Mouse (Mus musculus): ENCODE measurements at regions not wholly inside any gene's neighbourhood (a gene's known extent, or its start where the extent isn't known, plus 50 kb on each side); places are given as distances from the start of the nearest gene placed in this dataset.

DNA sequence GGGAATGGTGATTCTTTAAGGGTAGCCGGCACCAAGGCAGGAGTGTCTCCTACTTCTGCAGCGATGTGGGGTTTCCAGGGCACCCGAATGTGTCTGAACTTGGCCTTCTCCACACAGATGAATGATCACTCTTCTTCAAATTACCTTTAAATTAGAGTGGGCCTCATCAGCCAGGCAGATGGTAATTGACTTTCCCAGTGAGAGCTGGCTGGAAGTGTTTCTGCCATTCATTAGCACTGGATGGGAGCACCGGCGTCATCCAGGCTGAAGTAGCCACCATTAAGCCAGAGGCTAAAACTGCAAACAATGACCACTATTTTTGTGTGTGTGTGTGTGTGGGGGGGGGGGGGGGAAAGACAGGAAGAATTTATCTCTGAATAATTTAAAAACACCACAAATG, 58.7 kb upstream of the Ubl3 start:
- TF ChIP-seq POLR2A (IDR thresholded peaks at IDR 0.05; ENCODE audit: low read depth, low read length) (no peak), CTCF (IDR thresholded peaks at IDR 0.05; ENCODE audit: borderline replicate concordance, insufficient read depth, low read length) (no peak)
- no peak overlapping the region for H3K27ac ChIP-seq (ENCODE audit: insufficient read depth, low read length)
- no peak overlapping the region for H3K4me3 ChIP-seq (ENCODE audit: insufficient read depth, low read length)
- H3K4me1 ChIP-seq (ENCODE audit: control insufficient read depth, insufficient read depth, low read length): peaks cover 4% of the 10 kb centered on the region

DNA sequence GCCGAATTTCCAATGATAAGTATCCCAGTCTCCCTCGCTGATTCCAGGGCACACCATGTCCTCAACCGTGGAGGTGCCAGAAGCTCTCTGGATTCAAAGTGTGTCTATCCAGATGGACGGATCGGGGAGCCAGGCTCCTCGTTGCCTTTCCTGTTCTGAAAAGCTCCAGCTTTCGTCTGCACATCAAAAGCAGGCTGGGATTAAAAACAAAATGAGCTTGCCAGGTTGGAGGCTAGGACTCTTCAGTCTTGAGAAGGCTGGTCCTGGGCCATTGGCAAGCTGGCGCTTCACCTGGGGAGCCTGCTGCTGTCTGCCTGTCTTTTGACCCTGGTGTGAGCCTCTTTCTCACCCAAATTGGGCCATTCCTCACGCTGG, 56.9 kb upstream of the Ubl3 start:
- H3K4me3 ChIP-seq (ENCODE audit: insufficient read depth, low read length): no peak overlapping the region
- TF ChIP-seq POLR2A (IDR thresholded peaks at IDR 0.05; ENCODE audit: low read depth, low read length) (no peak), CTCF (IDR thresholded peaks at IDR 0.05; ENCODE audit: borderline replicate concordance, insufficient read depth, low read length) (no peak)
- no peak overlapping the region for H3K27ac ChIP-seq (ENCODE audit: insufficient read depth, low read length)
- H3K4me1 ChIP-seq (ENCODE audit: control insufficient read depth, insufficient read depth, low read length): peaks cover 4% of the 10 kb centered on the region

DNA sequence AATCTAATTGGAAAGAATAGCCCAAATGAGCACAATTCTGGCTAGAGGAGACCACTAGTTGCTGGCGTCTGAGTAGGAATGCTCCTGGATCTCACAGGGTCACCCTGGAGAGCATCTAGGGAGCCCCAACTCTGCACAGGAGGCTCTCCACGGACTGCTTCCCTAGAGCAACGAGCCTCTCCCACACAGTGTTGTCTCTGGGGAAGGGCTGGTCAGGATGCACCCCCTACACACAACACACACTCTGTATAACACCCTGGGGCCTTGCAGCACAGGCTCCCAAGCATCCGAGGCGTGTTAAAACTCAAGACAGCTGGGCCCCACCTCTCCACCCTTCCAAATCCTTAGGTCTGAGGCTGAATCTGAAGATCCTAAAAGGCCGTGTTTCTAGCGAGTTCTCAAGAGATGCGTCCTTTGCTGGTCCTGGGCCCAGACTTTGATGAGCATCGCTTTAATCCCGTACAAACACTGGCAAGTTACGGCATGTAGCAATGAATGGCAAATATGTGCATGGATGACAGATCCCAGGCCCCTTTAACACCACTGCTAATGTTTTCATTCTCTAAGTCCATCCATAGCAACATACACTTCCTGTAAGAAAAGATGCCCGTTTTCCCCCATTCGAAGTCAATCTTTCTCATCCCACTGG, 56.4 kb upstream of the Ubl3 start:
- no peak for TF ChIP-seq POLR2A (IDR thresholded peaks at IDR 0.05; ENCODE audit: low read depth, low read length)
- TF ChIP-seq CTCF (IDR thresholded peaks at IDR 0.05; ENCODE audit: borderline replicate concordance, insufficient read depth, low read length): no peak
- no peak overlapping the region for H3K4me3 ChIP-seq (ENCODE audit: insufficient read depth, low read length)
- peaks cover 4% of the 10 kb centered on the region for H3K4me1 ChIP-seq (ENCODE audit: control insufficient read depth, insufficient read depth, low read length)
- H3K27ac ChIP-seq (ENCODE audit: insufficient read depth, low read length): no peak overlapping the region

DNA sequence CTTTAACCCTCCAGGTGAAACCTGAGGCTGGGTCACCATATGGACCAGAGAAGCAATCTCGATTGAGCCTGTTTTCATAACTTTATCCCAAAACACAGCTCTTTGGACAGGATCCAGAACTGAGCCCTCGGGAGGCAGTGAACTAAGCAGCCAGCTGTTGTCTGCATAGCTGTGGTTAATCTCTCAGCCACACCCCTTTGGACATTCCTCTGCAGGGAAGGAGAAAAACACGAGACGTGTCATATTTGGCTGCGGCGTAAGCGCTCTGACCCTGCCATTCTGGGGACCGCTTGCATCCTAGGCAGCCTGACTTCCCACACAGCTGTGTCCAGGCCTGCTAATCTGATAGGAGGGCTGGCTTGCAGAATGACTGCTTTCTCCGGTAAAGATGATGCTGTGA, 55.6 kb upstream of the Ubl3 start:
- Histone ChIP-seq H3K27ac (ENCODE audit: insufficient read depth, low read length) (no peak overlapping the region), H3K4me1 (ENCODE audit: control insufficient read depth, insufficient read depth, low read length) (peaks cover 4% of the 10 kb centered on the region), H3K4me3 (ENCODE audit: insufficient read depth, low read length) (no peak overlapping the region)
- TF ChIP-seq POLR2A (IDR thresholded peaks at IDR 0.05; ENCODE audit: low read depth, low read length): no peak
- no peak for TF ChIP-seq CTCF (IDR thresholded peaks at IDR 0.05; ENCODE audit: borderline replicate concordance, insufficient read depth, low read length)

DNA sequence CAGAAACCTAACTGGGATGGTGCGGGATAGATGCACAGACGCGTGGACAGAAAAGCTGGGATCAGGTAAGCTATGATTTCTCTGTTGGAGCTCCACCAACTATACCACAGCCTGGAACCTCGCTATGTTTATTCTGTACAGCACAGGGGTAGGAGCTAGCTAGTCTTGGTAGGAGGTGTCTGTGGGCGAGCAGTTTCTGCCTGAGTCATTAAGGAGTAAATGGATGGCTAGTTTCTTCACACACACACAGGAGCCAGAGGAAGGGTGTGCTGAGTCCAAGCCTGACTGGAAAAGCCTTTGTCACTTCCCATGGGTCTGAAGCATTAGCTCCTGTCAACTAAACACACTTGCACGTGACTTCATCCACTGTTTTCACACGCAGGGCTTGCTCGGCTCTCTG, 53.1 kb upstream of the Ubl3 start:
- TF ChIP-seq POLR2A (IDR thresholded peaks at IDR 0.05; ENCODE audit: low read depth, low read length) (no peak), CTCF (IDR thresholded peaks at IDR 0.05; ENCODE audit: borderline replicate concordance, insufficient read depth, low read length) (no peak)
- Histone ChIP-seq H3K4me3 (ENCODE audit: insufficient read depth, low read length) (no peak overlapping the region), H3K27ac (ENCODE audit: insufficient read depth, low read length) (no peak overlapping the region), H3K4me1 (ENCODE audit: control insufficient read depth, insufficient read depth, low read length) (peaks cover 3% of the 10 kb centered on the region)

Data from embryonic fibroblast, embryonic 13.5 days (primary cell).